Mouse (Mus musculus): ENCODE data around the gene Setd7.

DNA sequence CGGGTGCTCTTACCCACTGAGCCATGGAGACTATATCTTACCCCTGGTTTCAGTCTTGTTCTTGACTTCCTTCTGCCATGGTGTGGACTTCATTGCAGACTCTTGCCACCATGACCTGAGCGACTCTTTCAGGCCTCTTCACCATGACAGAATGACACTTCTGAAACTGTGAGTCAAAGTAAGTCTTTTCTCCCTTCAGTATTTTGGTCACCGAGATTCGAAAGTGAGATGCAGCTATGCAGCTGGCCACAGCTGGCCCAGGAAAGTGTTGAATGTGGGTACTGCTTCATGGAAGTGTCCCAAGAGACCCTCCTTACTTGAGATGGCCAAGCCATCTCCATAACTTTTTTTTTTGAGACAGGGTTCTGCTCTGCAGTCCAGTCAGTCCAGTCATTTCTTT lies 9.5 kb upstream of the Setd7 start:
- no peak for TF ChIP-seq CTCF (IDR thresholded peaks at IDR 0.05; ENCODE audit: borderline replicate concordance, extremely low read depth, insufficient read depth, insufficient read length)
- no peak for TF ChIP-seq POLR2A (IDR thresholded peaks at IDR 0.05; ENCODE audit: borderline replicate concordance, extremely low read depth, insufficient read depth, insufficient read length, poor library complexity, severe bottlenecking)
